Mouse (Mus musculus) intestine, postnatal 0 days (tissue): Measurements from ENCODE around the gene Tiam1. TPM values are rescaled to one million over a fixed set of nuclear protein-coding genes. Genes with fewer than 3 reads are reported as not detected.

Source experiments
- ATAC-seq: fragments of 200-750 bp; cut with Nextera tagmentation; 2 replicates; pipeline ENCODE4 v1.8.0; 2017; ENCODE audit warnings: mild to moderate bottlenecking, moderate TSS enrichment, moderate library complexity
- H3K27ac ChIP-seq: fragments of 300-500 bp; sonication (generic); 2 replicates; pipeline ENCODE4 v1.5.1; 2014; ENCODE audit warnings: mild to moderate bottlenecking, low read depth, low read length, moderate library complexity
- H3K27me3 ChIP-seq: fragments of 300-500 bp; sonication (generic); replicated peaks from 2 replicates; pipeline ENCODE4 v1.6.1; 2014; ENCODE audit warnings: low read length, mixed read lengths; ENCODE audit not compliant: control insufficient read depth, insufficient read depth
- H3K36me3 ChIP-seq: fragments of 300-500 bp; sonication (generic); 2 replicates; pipeline ENCODE4 v1.6.1; 2014; ENCODE audit warnings: mild to moderate bottlenecking, moderate library complexity; ENCODE audit not compliant: control insufficient read depth, insufficient read depth
- H3K4me1 ChIP-seq: fragments of 300-500 bp; sonication (generic); replicated peaks from 2 replicates; pipeline ENCODE4 v1.6.1; 2014; ENCODE audit warnings: antibody characterized with exemption, low read length, mixed read lengths; ENCODE audit not compliant: control insufficient read depth, insufficient read depth
- H3K4me2 ChIP-seq: fragments of 300-500 bp; sonication (generic); replicated peaks from 2 replicates; pipeline ENCODE4 v1.6.1; 2014; ENCODE audit warnings: low read depth, mild to moderate bottlenecking, moderate library complexity
- H3K4me3 ChIP-seq: fragments of 300-500 bp; sonication (generic); 2 replicates; pipeline ENCODE4 v1.5.1; 2014; ENCODE audit warnings: low read depth, low read length
- H3K9ac ChIP-seq: fragments of 300-500 bp; sonication (generic); 2 replicates; pipeline ENCODE4 v1.6.1; 2014; ENCODE audit warnings: mild to moderate bottlenecking, low read depth, low read length
- H3K9me3 ChIP-seq: fragments of 300-500 bp; sonication (generic); 2 replicates; pipeline ENCODE4 v1.6.1; 2016; ENCODE audit warnings: mixed run types; ENCODE audit not compliant: control insufficient read depth
- CTCF ChIP-seq: sonication (generic); IDR thresholded peaks from 2 replicates; pipeline ENCODE4 v1.5.1; 2016; ENCODE audit warnings: low read depth, mild to moderate bottlenecking, control low read depth, antibody characterized with exemption, moderate library complexity
- WGBS: fragments of 180-500 bp; shearing (Covaris S2); extraction: QIAGEN DNeasy Blood & Tissue Kit; methylation state at CpG from one replicate; pipeline ENCODE4 v1.1.7; 2014; 5-methylcytosine and 5-hydroxymethylcytosine counted together
- polyA plus RNA-seq: library from polyadenylated mRNA; unstranded; fragments of >200 nt; fragmentation: Nextera tagmentation; extraction: Ambion mirVana; gene quantifications from 2 replicates; pipeline ENCODE4 v1.2.1, GENCODE M21; 2015

Gene Tiam1
- polyA plus RNA-seq, 1 experiment from 2014 or later, result 3.3 TPM

DNA sequence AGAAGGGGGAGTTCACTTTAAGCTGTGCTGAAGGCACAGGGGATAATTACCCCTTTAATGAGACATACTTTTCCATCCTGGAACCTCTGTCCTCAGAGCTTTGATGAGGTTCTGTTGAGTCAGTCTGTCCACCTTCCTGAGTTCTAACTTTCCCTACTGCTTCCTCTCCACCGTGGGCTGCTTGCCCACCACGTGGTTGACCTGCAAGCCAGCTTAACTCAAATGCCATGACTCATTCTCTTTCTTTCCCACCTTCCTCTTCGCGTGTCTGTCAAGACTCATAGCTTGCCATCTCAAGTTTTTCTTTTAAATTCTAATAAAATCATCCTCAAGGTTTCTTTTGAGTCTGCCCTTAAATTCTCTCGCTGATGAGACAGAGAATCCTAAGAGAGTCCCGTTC, 37.4 kb upstream of the Tiam1 start:
- ATAC-seq, result no peak
- TF ChIP-seq CTCF, result no peak
- 78% methylated on average over 6 of the region's 6 CpGs for WGBS
- no peak overlapping the region for H3K4me2 ChIP-seq
- no peak overlapping the region for H3K27ac ChIP-seq
- no peaks in the 10 kb centered on the region for H3K9me3 ChIP-seq
- no peak overlapping the region for H3K4me3 ChIP-seq
- H3K36me3 ChIP-seq, result no peaks in the 10 kb centered on the region
- H3K4me1 ChIP-seq, result no peaks in the 10 kb centered on the region; the same call in 1 of the 2 replicates
- no peak overlapping the region for H3K9ac ChIP-seq
- H3K27me3 ChIP-seq, result no peaks in the 10 kb centered on the region

DNA sequence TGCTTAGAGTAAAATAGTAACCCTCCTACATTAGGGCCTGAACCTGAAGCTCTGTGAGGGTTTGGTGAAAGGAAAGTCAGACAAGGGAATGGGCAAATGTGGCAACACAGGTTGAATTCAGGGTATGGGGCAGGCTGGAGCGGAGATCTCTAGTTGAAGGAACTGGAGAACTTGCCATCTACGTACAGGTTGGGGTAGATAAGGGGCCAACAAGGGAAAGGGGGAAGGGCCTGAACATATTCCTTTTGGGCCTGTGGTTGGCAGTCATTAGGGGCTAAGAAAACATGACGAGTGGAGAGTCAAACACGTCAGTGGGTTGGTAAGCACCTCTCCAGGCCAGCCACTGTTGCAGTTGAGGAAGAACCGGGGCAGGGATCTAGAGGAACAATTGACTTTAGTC, 36.3 kb upstream of the Tiam1 start:
- Histone ChIP-seq H3K4me1 (no peaks in the 10 kb centered on the region; the same call in 1 of the 2 replicates), H3K9me3 (no peaks in the 10 kb centered on the region), H3K27me3 (no peaks in the 10 kb centered on the region), H3K27ac (no peak overlapping the region), H3K36me3 (no peaks in the 10 kb centered on the region), H3K4me2 (no peak overlapping the region), H3K9ac (no peak overlapping the region), H3K4me3 (no peak overlapping the region)
- TF ChIP-seq CTCF, result no peak
- ATAC-seq, result no peak
- WGBS, result 96% methylated on average over 5 of the region's 5 CpGs

DNA sequence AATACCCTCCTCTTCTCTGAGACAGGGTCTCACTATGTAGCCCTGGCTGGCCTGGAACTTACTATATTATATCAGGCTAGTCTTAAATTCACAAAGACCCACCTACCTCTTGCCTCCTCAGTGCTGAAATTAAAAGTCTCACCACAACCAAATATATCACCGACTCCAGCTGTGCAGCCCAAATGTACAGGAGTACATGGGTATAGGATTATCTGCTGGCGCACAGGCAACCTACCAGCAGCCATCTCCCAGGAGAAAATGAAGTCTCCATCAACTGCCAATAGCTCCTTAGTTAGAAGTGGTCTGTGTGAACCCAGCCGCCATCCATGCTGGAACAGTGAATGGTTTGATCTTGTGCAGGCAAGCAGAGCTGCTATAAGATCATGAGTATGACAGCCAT, 34.8 kb upstream of the Tiam1 start:
- Histone ChIP-seq H3K9ac (no peak overlapping the region), H3K9me3 (no peaks in the 10 kb centered on the region), H3K4me2 (no peak overlapping the region), H3K36me3 (no peaks in the 10 kb centered on the region), H3K4me1 (no peaks in the 10 kb centered on the region), H3K27me3 (no peaks in the 10 kb centered on the region), H3K4me3 (no peak overlapping the region), H3K27ac (no peak overlapping the region)
- no peak for ATAC-seq
- WGBS, result 96% methylated on average over 3 of the region's 3 CpGs
- no peak for TF ChIP-seq CTCF

DNA sequence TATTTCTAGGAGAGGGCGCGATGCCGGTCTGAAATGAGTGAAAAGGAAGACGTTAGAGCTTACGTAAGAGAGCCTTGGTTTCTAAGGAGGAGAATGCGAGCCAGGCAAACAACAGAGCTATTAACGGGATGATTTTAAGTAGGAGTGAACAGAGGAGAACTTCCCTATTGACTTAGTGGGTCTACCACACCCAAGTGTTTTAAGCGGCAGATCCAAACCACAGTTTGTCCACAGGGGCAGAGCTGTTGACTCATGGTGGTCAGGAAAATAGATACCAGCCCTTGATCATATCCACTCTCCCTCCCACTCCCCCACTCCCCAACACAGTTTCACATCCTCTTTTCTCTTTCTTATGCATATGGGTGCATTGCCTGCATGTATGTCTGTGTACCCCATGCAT, 33.9 kb upstream of the Tiam1 start:
- no peak for TF ChIP-seq CTCF
- Histone ChIP-seq H3K4me3 (no peak overlapping the region), H3K9me3 (no peaks in the 10 kb centered on the region), H3K9ac (no peak overlapping the region), H3K4me1 (no peaks in the 10 kb centered on the region), H3K4me2 (no peak overlapping the region), H3K27me3 (no peaks in the 10 kb centered on the region), H3K36me3 (no peaks in the 10 kb centered on the region), H3K27ac (no peak overlapping the region)
- 38% methylated on average over 8 of the region's 8 CpGs for WGBS
- no peak for ATAC-seq

DNA sequence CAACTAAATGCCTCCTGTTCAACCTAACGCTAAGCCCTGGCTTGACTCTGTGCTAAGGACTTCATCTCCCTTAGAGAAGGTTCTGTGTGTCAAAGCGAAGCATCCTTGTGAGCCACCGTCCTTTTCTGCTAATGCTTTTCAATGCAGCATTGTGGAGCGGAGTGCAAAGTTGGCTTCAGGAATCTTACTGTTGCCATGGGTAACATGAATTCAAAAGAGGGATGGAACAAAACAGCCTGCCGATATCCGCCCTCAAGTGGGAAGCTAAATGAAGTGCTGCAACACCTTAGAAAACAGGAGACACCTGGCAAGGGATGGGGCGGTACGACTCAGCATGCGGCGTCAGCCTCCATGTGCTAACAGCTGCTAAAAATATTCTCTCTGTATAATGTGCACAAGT, 32.9 kb upstream of the Tiam1 start:
- H3K4me1 ChIP-seq, result no peaks in the 10 kb centered on the region
- no peaks in the 10 kb centered on the region for H3K36me3 ChIP-seq
- WGBS, result 62% methylated on average over 10 of the region's 10 CpGs
- H3K4me2 ChIP-seq, result no peak overlapping the region
- no peak overlapping the region for H3K9ac ChIP-seq
- ATAC-seq, result no peak
- no peak overlapping the region for H3K4me3 ChIP-seq
- no peaks in the 10 kb centered on the region for H3K9me3 ChIP-seq
- no peak for TF ChIP-seq CTCF
- no peak overlapping the region for H3K27ac ChIP-seq
- H3K27me3 ChIP-seq, result no peaks in the 10 kb centered on the region

DNA sequence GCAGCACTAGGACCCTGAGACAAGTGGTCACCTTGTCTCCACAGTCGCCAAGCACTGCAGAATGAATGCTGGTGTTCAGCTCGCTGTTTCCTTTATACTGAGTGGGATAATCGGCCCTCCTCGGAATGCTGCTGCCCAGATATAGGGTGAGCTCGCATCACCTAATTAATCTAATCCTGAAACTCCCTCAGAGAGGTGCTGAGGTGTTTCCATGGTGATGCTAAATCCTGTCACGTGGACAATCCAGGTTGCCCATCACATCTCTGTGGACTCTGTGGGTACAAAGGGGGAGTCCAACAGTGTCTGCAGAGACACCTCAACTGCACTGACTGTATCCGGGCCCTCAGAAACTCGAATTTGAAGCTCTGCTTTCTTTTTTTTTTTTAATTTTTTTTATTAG, 27.8 kb upstream of the Tiam1 start:
- ATAC-seq, result no peak
- Histone ChIP-seq H3K9ac (no peak overlapping the region), H3K36me3 (no peaks in the 10 kb centered on the region), H3K4me1 (no peaks in the 10 kb centered on the region), H3K27me3 (no peaks in the 10 kb centered on the region), H3K4me3 (no peak overlapping the region), H3K4me2 (no peak overlapping the region), H3K27ac (no peak overlapping the region), H3K9me3 (no peaks in the 10 kb centered on the region)
- 71% methylated on average over 8 of the region's 8 CpGs for WGBS
- no peak for TF ChIP-seq CTCF

DNA sequence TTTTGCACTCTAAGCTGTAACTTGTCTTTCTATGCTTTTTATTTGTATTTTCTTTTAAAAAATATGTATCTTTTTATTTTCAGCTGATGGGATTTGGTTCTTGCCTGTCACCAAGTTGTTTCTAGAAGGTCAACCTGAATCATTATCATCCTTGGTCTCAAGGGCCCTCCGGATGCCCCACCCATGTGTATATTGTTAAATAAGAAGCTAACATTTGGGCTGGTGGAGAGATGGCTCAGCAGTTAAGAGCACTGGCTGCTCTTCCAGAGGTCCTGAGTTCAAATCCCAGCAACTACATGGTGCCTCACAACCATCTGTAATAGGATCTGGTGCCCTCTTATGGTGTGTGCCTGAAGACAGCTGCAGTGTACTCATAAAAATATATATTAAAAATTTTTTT, 27.1 kb upstream of the Tiam1 start:
- no peak overlapping the region for H3K27ac ChIP-seq
- no peak for TF ChIP-seq CTCF
- H3K36me3 ChIP-seq, result no peaks in the 10 kb centered on the region
- no peaks in the 10 kb centered on the region for H3K9me3 ChIP-seq
- H3K4me1 ChIP-seq, result no peaks in the 10 kb centered on the region
- WGBS, result 93% methylated on average over 1 of the region's 1 CpGs
- no peak overlapping the region for H3K4me2 ChIP-seq
- ATAC-seq, result no peak
- H3K27me3 ChIP-seq, result no peaks in the 10 kb centered on the region
- H3K9ac ChIP-seq, result no peak overlapping the region
- H3K4me3 ChIP-seq, result no peak overlapping the region
